ENCODE assay signal across 29 mouse cellular contexts in the genomic region with DNA sequence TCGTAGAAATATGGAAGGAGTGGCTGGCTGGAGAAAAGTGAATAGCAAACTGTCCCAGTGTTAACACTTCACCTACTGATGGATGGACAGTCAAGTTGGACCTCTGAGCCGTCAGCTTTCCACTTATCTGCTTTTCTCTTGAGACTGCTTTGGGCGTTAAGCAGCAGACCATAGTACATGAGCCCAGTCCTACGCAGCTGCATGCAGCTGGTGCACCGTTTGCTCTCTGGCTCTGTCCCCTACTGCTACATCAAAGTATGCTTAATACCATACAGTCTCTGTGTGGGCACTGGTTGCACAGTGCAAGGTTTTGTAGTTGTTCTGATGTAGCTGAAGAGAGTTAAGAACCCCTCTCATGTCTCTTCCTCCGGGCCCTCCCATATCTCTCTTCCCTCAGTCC. TPM values are rescaled to one million over a fixed set of nuclear protein-coding genes. Genes with fewer than 3 reads are reported as not detected.
DNase-seq lines count a peak whose midpoint lies in the region; ATAC-seq and TF ChIP-seq lines count a peak whose summit lies in the region.
"Had no signal": no experiment of that assay in that cellular context is flagged by ENCODE, and none has a peak within 500 bp of the region (broad histone marks: within the 10 kb centered on the region; RNA-seq: fewer than 3 reads in every experiment).

No protein-coding gene starts in this region.

- H3K27me3 ChIP-seq in heart, embryonic 10.5 days (ENCODE audit: insufficient read depth, poor library complexity, severe bottlenecking) = no peaks in the 10 kb centered on the region
- H3K27me3 ChIP-seq in lung, embryonic 16.5 days (ENCODE audit: control insufficient read depth, insufficient read depth, low read depth, low read length) = no peaks in the 10 kb centered on the region
- H3K27me3 ChIP-seq in intestine, embryonic 15.5 days (replicated peaks) = no peaks in the 10 kb centered on the region
- H3K27me3 ChIP-seq: embryonic facial prominence, embryonic 12.5 days; limb, embryonic 15.5 days; liver, embryonic 15.5 days; neural tube, embryonic 13.5 days had no signal

- no peak for TF ChIP-seq POLR2A in bone marrow, adult 2 months (IDR thresholded peaks at IDR 0.05; ENCODE audit: borderline replicate concordance, control insufficient read depth, low read depth, low read length)

- H3K27ac ChIP-seq in heart, embryonic 10.5 days = no peak overlapping the region
- H3K27ac ChIP-seq in lung, embryonic 16.5 days (ENCODE audit: low read length) = no peak overlapping the region
- H3K27ac ChIP-seq in bone marrow, adult 2 months (ENCODE audit: control insufficient read depth, insufficient read depth, low read depth, low read length, poor library complexity) = peak overlapping the region; percentile 62
- no peak overlapping the region for H3K27ac ChIP-seq in intestine, embryonic 15.5 days
- H3K27ac ChIP-seq: embryonic facial prominence, embryonic 12.5 days; heart, adult 2 months; hindbrain, embryonic 14.5 days; kidney, postnatal 0 days; limb, embryonic 15.5 days; liver, embryonic 15.5 days; midbrain, embryonic 10.5 days; neural tube, embryonic 13.5 days had no signal

- no peaks in the 10 kb centered on the region for H3K9me3 ChIP-seq in heart, embryonic 10.5 days
- no peaks in the 10 kb centered on the region for H3K9me3 ChIP-seq in lung, embryonic 16.5 days (ENCODE audit: control insufficient read depth, low read length)
- H3K9me3 ChIP-seq in intestine, embryonic 15.5 days = no peaks in the 10 kb centered on the region
- H3K9me3 ChIP-seq: embryonic facial prominence, embryonic 12.5 days; limb, embryonic 15.5 days; liver, embryonic 15.5 days; midbrain, embryonic 10.5 days; neural tube, embryonic 13.5 days had no signal

- peak; percentile 27; the same call in 1 of the 2 replicates for ATAC-seq in lung, embryonic 16.5 days (ENCODE audit: low read depth)
- peak; percentile 61 for ATAC-seq in intestine, embryonic 15.5 days
- ATAC-seq: forebrain, postnatal 0 days; midbrain, embryonic 16.5 days had no signal

- no peak for TF ChIP-seq CTCF in bone marrow, adult 2 months (IDR thresholded peaks at IDR 0.05; ENCODE audit: control insufficient read depth, insufficient read depth, low read length)

- peaks cover 14% of the 10 kb centered on the region for H3K36me3 ChIP-seq in heart, embryonic 10.5 days
- H3K36me3 ChIP-seq in lung, embryonic 16.5 days (ENCODE audit: control insufficient read depth, insufficient read depth, low read length) = no peaks in the 10 kb centered on the region
- H3K36me3 ChIP-seq in intestine, embryonic 15.5 days = no peaks in the 10 kb centered on the region
- H3K36me3 ChIP-seq: embryonic facial prominence, embryonic 12.5 days; midbrain, embryonic 10.5 days; neural tube, embryonic 13.5 days had no signal

- H3K4me1 ChIP-seq in heart, embryonic 10.5 days = no peaks in the 10 kb centered on the region
- peaks cover 6% of the 10 kb centered on the region for H3K4me1 ChIP-seq in lung, embryonic 16.5 days (replicated peaks; ENCODE audit: control insufficient read depth, insufficient read depth, low read length)
- peaks cover 7% of the 10 kb centered on the region for H3K4me1 ChIP-seq in bone marrow, adult 2 months (ENCODE audit: control insufficient read depth, insufficient read depth, low read length)
- 0 out of 2 replicates have a peak, but pooled peaks cover 5% of the 10 kb centered on the region for H3K4me1 ChIP-seq in intestine, embryonic 15.5 days (replicated peaks)
- H3K4me1 ChIP-seq: embryonic facial prominence, embryonic 12.5 days; limb, embryonic 15.5 days; liver, embryonic 15.5 days; midbrain, embryonic 10.5 days had no signal

- 70% methylated on average over 6 of the region's 6 CpGs for WGBS in heart, embryonic 10.5 days
- WGBS in lung, embryonic 16.5 days = 62% methylated on average over 6 of the region's 6 CpGs
- 71% methylated on average over 6 of the region's 6 CpGs for WGBS in bone marrow, adult 2 months
- whole genome bisulfite sequencing in intestine, embryonic 15.5 days = 81% methylated on average over 6 of the region's 6 CpGs

- no peak overlapping the region for H3K9ac ChIP-seq in lung, embryonic 16.5 days (ENCODE audit: low read length)
- H3K9ac ChIP-seq in intestine, embryonic 15.5 days = no peak overlapping the region
- H3K9ac ChIP-seq: embryonic facial prominence, embryonic 12.5 days; forebrain, postnatal 0 days; hindbrain, embryonic 14.5 days; limb, embryonic 15.5 days; liver, embryonic 15.5 days; neural tube, embryonic 13.5 days had no signal

- H3K4me2 ChIP-seq in lung, embryonic 16.5 days (ENCODE audit: low read depth, low read length) = no peak overlapping the region
- H3K4me2 ChIP-seq in intestine, embryonic 15.5 days (replicated peaks) = no peak overlapping the region
- H3K4me2 ChIP-seq: embryonic facial prominence, embryonic 12.5 days; hindbrain, embryonic 14.5 days; limb, embryonic 15.5 days; liver, embryonic 15.5 days; neural tube, embryonic 13.5 days had no signal

- DNase-seq in heart, postnatal 4 days = peak; percentile 28
- no peak for DNase-seq in heart, embryonic 10.5 days (ENCODE audit: low spot score)
- no peak for DNase-seq in lung, postnatal 14 days
- no peak for DNase-seq in urinary bladder, adult 2 months (ENCODE audit: low spot score)
- DNase-seq: adrenal gland, adult 8-10 months; B cell, adult 2 months; cerebellum, adult 18-20 months; cerebellum, postnatal 14 days; forebrain, postnatal 0 days; gastrocnemius, postnatal 25 days; kidney, adult 11 months; left cerebral cortex, postnatal 4 days; retina, postnatal 1 day; right cerebral cortex, postnatal 25 days; spleen, adult 18-20 months; thymus, postnatal 14 days had no signal

- H3K4me3 ChIP-seq in heart, embryonic 10.5 days = no peak overlapping the region
- no peak overlapping the region for H3K4me3 ChIP-seq in lung, embryonic 16.5 days (ENCODE audit: low read length)
- H3K4me3 ChIP-seq in bone marrow, adult 2 months (replicated peaks; ENCODE audit: control insufficient read depth, low read depth, low read length) = no peak overlapping the region
- H3K4me3 ChIP-seq in intestine, embryonic 15.5 days (replicated peaks) = no peak overlapping the region
- H3K4me3 ChIP-seq: embryonic facial prominence, embryonic 12.5 days; heart, adult 2 months; limb, embryonic 15.5 days; liver, embryonic 15.5 days; midbrain, embryonic 10.5 days; myocyte; neural tube, embryonic 13.5 days had no signal

RNA-seq across cellular contexts. Expression of a gene that starts 28.1 kb away (rescaled TPM):
- 10 to 100 TPM; 12.0 to 12.8 TPM for total RNA-seq in heart, postnatal 4 days (2021)
- polyA plus RNA-seq in heart, embryonic 10.5 days (2016; fragmentation: Nextera tagmentation; extraction: Ambion mirVana) = 11.0 and 11.8 TPM in 2 replicates
- 11.2 and 14.0 TPM in 2 replicates for polyA plus RNA-seq in lung, embryonic 16.5 days (2015; fragmentation: Nextera tagmentation; extraction: Ambion mirVana)
- polyA plus RNA-seq in bone marrow, adult 2 months (2011; ENCODE audit: insufficient read depth, insufficient read length, low replicate concordance, missing spikeins) = 8.3 and 10.1 TPM in 2 replicates
- polyA plus RNA-seq in intestine, embryonic 15.5 days (2015; fragmentation: Nextera tagmentation; extraction: Ambion mirVana) = 9.2 and 9.8 TPM in 2 replicates
- 33.8 and 40.6 TPM in 2 replicates for polyA plus RNA-seq in urinary bladder, adult 2 months (2012; rRNA removed)
